14 mouse cellular contexts compared by ENCODE assay signal in genomic region chr6:54851778-54852177, GRCm38 (mm10). TPM values are rescaled to one million over a fixed set of nuclear protein-coding genes. Genes with fewer than 3 reads are reported as not detected.
DNase-seq lines count a peak whose midpoint lies in the region; ATAC-seq and TF ChIP-seq lines count a peak whose summit lies in the region.
"Had no signal": no experiment of that assay in that cellular context is flagged by ENCODE, and none has a peak within 500 bp of the region (broad histone marks: within the 10 kb centered on the region; RNA-seq: fewer than 3 reads in every experiment).

No protein-coding gene starts in this region.

- ATAC-seq in heart, embryonic 11.5 days (replicated peaks; ENCODE audit: insufficient number of reproducible peaks, low FRiP score, low TSS enrichment) = no peak
- peak; percentile 84 for ATAC-seq in liver, embryonic 11.5 days (replicated peaks; ENCODE audit: low FRiP score)
- no peak for ATAC-seq in kidney, embryonic 14.5 days (ENCODE audit: low FRiP score, low TSS enrichment)
- ATAC-seq: lung, postnatal 0 days had no signal

- H3K27me3 ChIP-seq in heart, embryonic 11.5 days (ENCODE audit: control insufficient read depth, insufficient read depth, low read length) = no peaks in the 10 kb centered on the region
- no peaks in the 10 kb centered on the region for H3K27me3 ChIP-seq in E14TG2a.4 (ENCODE audit: insufficient read depth, low read length)
- no peaks in the 10 kb centered on the region for H3K27me3 ChIP-seq in liver, embryonic 11.5 days (replicated peaks; ENCODE audit: control insufficient read depth, insufficient read depth, low read length)
- H3K27me3 ChIP-seq in kidney, embryonic 14.5 days (ENCODE audit: control insufficient read depth, insufficient read depth, low read length) = no peaks in the 10 kb centered on the region
- H3K27me3 ChIP-seq: kidney, embryonic 15.5 days had no signal

- DNase-seq in heart, postnatal 10 days = no peak
- DNase-seq in c-Kit-positive CD71-positive TER-119-negative erythroid progenitor cells, embryonic 14.5 days (ENCODE audit: low read depth) = peak; percentile 39
- no peak for DNase-seq in liver, embryonic 11.5 days (ENCODE audit: low spot score)
- DNase-seq in Muller cell, postnatal 12 days (ENCODE audit: inconsistent ontology term) = no peak
- DNase-seq in ovary, postnatal 36 days (ENCODE audit: low spot score) = no peak
- DNase-seq: adrenal gland, postnatal 25 days had no signal

- intact Hi-C loops in heart, postnatal 10 days (cut with DNase I) = no loop called here

- no peaks in the 10 kb centered on the region for H3K36me3 ChIP-seq in heart, embryonic 11.5 days (ENCODE audit: control insufficient read depth, insufficient read depth, low read length)
- H3K36me3 ChIP-seq in E14TG2a.4 (ENCODE audit: insufficient read depth, low read length) = no peaks in the 10 kb centered on the region
- no peaks in the 10 kb centered on the region for H3K36me3 ChIP-seq in liver, embryonic 11.5 days (ENCODE audit: control insufficient read depth, insufficient read depth, low read length)
- H3K36me3 ChIP-seq in kidney, embryonic 14.5 days (ENCODE audit: control insufficient read depth, insufficient read depth, low read length) = no peaks in the 10 kb centered on the region
- H3K36me3 ChIP-seq: hindbrain, embryonic 10.5 days; kidney, embryonic 15.5 days had no signal

- no peak overlapping the region for H3K27ac ChIP-seq in heart, embryonic 11.5 days (ENCODE audit: low read depth, low read length)
- H3K27ac ChIP-seq in liver, embryonic 11.5 days (ENCODE audit: low read depth, low read length) = no peak overlapping the region
- H3K27ac ChIP-seq in kidney, embryonic 14.5 days (ENCODE audit: low read depth, low read length) = no peak overlapping the region
- H3K27ac ChIP-seq: kidney, embryonic 15.5 days; stomach, postnatal 0 days had no signal

- H3K4me1 ChIP-seq in heart, embryonic 11.5 days (ENCODE audit: control insufficient read depth, insufficient read depth, low read length) = peaks cover 36% of the 10 kb centered on the region
- H3K4me1 ChIP-seq in E14TG2a.4 (replicated peaks; ENCODE audit: low read depth, low read length) = peaks cover 95% of the 10 kb centered on the region
- H3K4me1 ChIP-seq in liver, embryonic 11.5 days (replicated peaks; ENCODE audit: control insufficient read depth, insufficient read depth, low read length) = peaks cover 44% of the 10 kb centered on the region
- no peaks in the 10 kb centered on the region for H3K4me1 ChIP-seq in kidney, embryonic 14.5 days (ENCODE audit: control insufficient read depth, insufficient read depth, low read length)

- WGBS in heart, embryonic 11.5 days (ENCODE audit: insufficient replicate concordance) = 18% methylated on average over 4 of the region's 4 CpGs
- 28% methylated on average over 4 of the region's 4 CpGs for WGBS in liver, embryonic 11.5 days
- 52% methylated on average over 4 of the region's 4 CpGs for WGBS in kidney, embryonic 14.5 days

- H3K9ac ChIP-seq in heart, embryonic 11.5 days (ENCODE audit: low read depth, low read length) = no peak overlapping the region
- H3K9ac ChIP-seq in liver, embryonic 11.5 days (ENCODE audit: low read depth, low read length) = no peak overlapping the region
- H3K9ac ChIP-seq in kidney, embryonic 14.5 days (ENCODE audit: low read depth, low read length) = no peak overlapping the region
- H3K9ac ChIP-seq: kidney, embryonic 15.5 days had no signal

- no peaks in the 10 kb centered on the region for H3K9me3 ChIP-seq in heart, embryonic 11.5 days (replicated peaks; ENCODE audit: control insufficient read depth, low read length)
- no peaks in the 10 kb centered on the region for H3K9me3 ChIP-seq in E14TG2a.4 (ENCODE audit: low read length)
- H3K9me3 ChIP-seq in liver, embryonic 11.5 days (ENCODE audit: control insufficient read depth, low read length) = no peaks in the 10 kb centered on the region
- no peaks in the 10 kb centered on the region for H3K9me3 ChIP-seq in kidney, embryonic 14.5 days (ENCODE audit: control insufficient read depth, low read length)
- H3K9me3 ChIP-seq: hindbrain, embryonic 10.5 days; kidney, embryonic 15.5 days had no signal

- H3K4me3 ChIP-seq in heart, embryonic 11.5 days (ENCODE audit: low read depth, low read length) = no peak overlapping the region
- peak overlapping the region; percentile 33; the same call in 1 of the 2 replicates for H3K4me3 ChIP-seq in E14TG2a.4 (replicated peaks; ENCODE audit: low read length)
- H3K4me3 ChIP-seq in liver, embryonic 11.5 days (ENCODE audit: low read depth, low read length) = no peak overlapping the region
- no peak overlapping the region for H3K4me3 ChIP-seq in kidney, embryonic 14.5 days (ENCODE audit: low read length)
- H3K4me3 ChIP-seq: hindbrain, embryonic 10.5 days; kidney, embryonic 15.5 days had no signal

- H3K4me2 ChIP-seq in heart, embryonic 11.5 days = peak overlapping the region; percentile 7; the same call in 1 of the 2 replicates
- peak overlapping the region; percentile 50 for H3K4me2 ChIP-seq in liver, embryonic 11.5 days
- H3K4me2 ChIP-seq in kidney, embryonic 14.5 days (replicated peaks; ENCODE audit: low read depth, low read length) = no peak overlapping the region
- H3K4me2 ChIP-seq: kidney, embryonic 15.5 days; midbrain, embryonic 11.5 days had no signal

- TF ChIP-seq CTCF in E14TG2a.4 (conservative IDR thresholded peaks at IDR 0.05; ENCODE audit: low read length) = no peak

RNA-seq across cellular contexts. Expression of gene Znrf2, which starts 35.1 kb away (rescaled TPM):
- polyA plus RNA-seq in heart, embryonic 11.5 days (2014; fragmentation: Nextera tagmentation; extraction: Ambion mirVana) = 3.1 and 3.2 TPM in 2 replicates
- 10 to 100 TPM; 24.0 to 27.6 TPM for total RNA-seq in heart, postnatal 10 days (2021)
- polyA plus RNA-seq in liver, embryonic 11.5 days (2014; fragmentation: Nextera tagmentation; extraction: Ambion mirVana) = 3.9 and 4.1 TPM in 2 replicates
- 4.5 and 5.9 TPM in 2 replicates for polyA plus RNA-seq in kidney, embryonic 14.5 days (2014; fragmentation: Nextera tagmentation; extraction: Ambion mirVana)
